Mouse (Mus musculus): ENCODE data around the gene Tbcd.

The Tbcd gene

GRCm38 (mm10) chr11:121563312-121563711 lies 111.6 kb downstream of the Tbcd start:
- no peak for DNase-seq (ENCODE audit: low read depth, low spot score)

- DNase-seq (ENCODE audit: low read depth, low spot score) = no peak
These were observed 112.5 kb downstream of the Tbcd start for GRCm38 (mm10) chr11:121564265-121564664.

- no peak for DNase-seq (ENCODE audit: low read depth, low spot score)
These were observed 130.1 kb downstream of the Tbcd start for GRCm38 (mm10) chr11:121581856-121582255.

- no peak for DNase-seq (ENCODE audit: low read depth, low spot score)
These were observed 145.5 kb downstream of the Tbcd start for GRCm38 (mm10) chr11:121597254-121597653.

GRCm38 (mm10) chr11:121601422-121601821 lies 149.7 kb downstream of the Tbcd start:
- DNase-seq (ENCODE audit: low read depth, low spot score) = no peak

GRCm38 (mm10) chr11:121605604-121606003 lies 153.9 kb downstream of the Tbcd start:
- DNase-seq (ENCODE audit: low read depth, low spot score) = no peak

GRCm38 (mm10) chr11:121610976-121611375 lies 159.2 kb downstream of the Tbcd start:
- DNase-seq (ENCODE audit: low read depth, low spot score) = no peak

- DNase-seq (ENCODE audit: low read depth, low spot score) = no peak
These were observed 164.3 kb downstream of the Tbcd start for GRCm38 (mm10) chr11:121615961-121616485.

GRCm38 (mm10) chr11:121616501-121616900 lies 164.8 kb downstream of the Tbcd start:
- DNase-seq (ENCODE audit: low read depth, low spot score) = no peak

GRCm38 (mm10) chr11:121617371-121617770 lies 165.6 kb downstream of the Tbcd start:
- DNase-seq (ENCODE audit: low read depth, low spot score) = no peak

GRCm38 (mm10) chr11:121625007-121625406 lies 173.3 kb downstream of the Tbcd start:
- no peak for DNase-seq (ENCODE audit: low read depth, low spot score)

GRCm38 (mm10) chr11:121627521-121627920 lies 175.8 kb downstream of the Tbcd start:
- no peak for DNase-seq (ENCODE audit: low read depth, low spot score)

GRCm38 (mm10) chr11:121629529-121629928 lies 177.8 kb downstream of the Tbcd start:
- DNase-seq (ENCODE audit: low read depth, low spot score) = no peak

GRCm38 (mm10) chr11:121630406-121630805 lies 178.7 kb downstream of the Tbcd start:
- peak; percentile 18 for DNase-seq (ENCODE audit: low read depth, low spot score)

GRCm38 (mm10) chr11:121631410-121631809 lies 179.7 kb downstream of the Tbcd start:
- no peak for DNase-seq (ENCODE audit: low read depth, low spot score)

GRCm38 (mm10) chr11:121636646-121637045 lies 184.9 kb downstream of the Tbcd start:
- no peak for DNase-seq (ENCODE audit: low read depth, low spot score)

- DNase-seq (ENCODE audit: low read depth, low spot score) = no peak
These were observed 189.9 kb downstream of the Tbcd start for GRCm38 (mm10) chr11:121641501-121642145.

- no peak for DNase-seq (ENCODE audit: low read depth, low spot score)
These were observed 193.6 kb downstream of the Tbcd start for GRCm38 (mm10) chr11:121645394-121645793.

- DNase-seq (ENCODE audit: low read depth, low spot score) = no peak
These were observed 195.6 kb downstream of the Tbcd start for GRCm38 (mm10) chr11:121647321-121647720.

- no peak for DNase-seq (ENCODE audit: low read depth, low spot score)
These were observed 196.4 kb downstream of the Tbcd start for GRCm38 (mm10) chr11:121648166-121648565.

GRCm38 (mm10) chr11:121649900-121650299 lies 198.2 kb downstream of the Tbcd start:
- DNase-seq (ENCODE audit: low read depth, low spot score) = no peak

- no peak for DNase-seq (ENCODE audit: low read depth, low spot score)
These were observed 198.9 kb downstream of the Tbcd start for GRCm38 (mm10) chr11:121650668-121651067.

- DNase-seq (ENCODE audit: low read depth, low spot score) = no peak
These were observed 199.8 kb downstream of the Tbcd start for GRCm38 (mm10) chr11:121651556-121651955.

GRCm38 (mm10) chr11:121651983-121652382 lies 200.2 kb downstream of the Tbcd start:
- no peak for DNase-seq (ENCODE audit: low read depth, low spot score)
